Mouse (Mus musculus) erythroblast, embryonic 14.5 days (primary cell): ENCODE results near the gene Dhx8.

Experiments
- GATA1 ChIP-seq: IDR thresholded peaks from 2 replicates; pipeline ENCODE4 v1.6.1; 2012; ENCODE audit warnings: low read length, inconsistent platforms, mixed read lengths
- TAL1 ChIP-seq: IDR thresholded peaks from 3 replicates; pipeline ENCODE4 v1.6.1; 2012; ENCODE audit warnings: low read length, inconsistent platforms, mixed read lengths

- TF ChIP-seq TAL1 (no peak), GATA1 (no peak)
Observed at GRCm38 (mm10) chr11:101764546-101764945, 31.8 kb downstream of the Dhx8 start.
